Comparison of ENCODE assay signal across 8 mouse cellular contexts in the genomic region with DNA sequence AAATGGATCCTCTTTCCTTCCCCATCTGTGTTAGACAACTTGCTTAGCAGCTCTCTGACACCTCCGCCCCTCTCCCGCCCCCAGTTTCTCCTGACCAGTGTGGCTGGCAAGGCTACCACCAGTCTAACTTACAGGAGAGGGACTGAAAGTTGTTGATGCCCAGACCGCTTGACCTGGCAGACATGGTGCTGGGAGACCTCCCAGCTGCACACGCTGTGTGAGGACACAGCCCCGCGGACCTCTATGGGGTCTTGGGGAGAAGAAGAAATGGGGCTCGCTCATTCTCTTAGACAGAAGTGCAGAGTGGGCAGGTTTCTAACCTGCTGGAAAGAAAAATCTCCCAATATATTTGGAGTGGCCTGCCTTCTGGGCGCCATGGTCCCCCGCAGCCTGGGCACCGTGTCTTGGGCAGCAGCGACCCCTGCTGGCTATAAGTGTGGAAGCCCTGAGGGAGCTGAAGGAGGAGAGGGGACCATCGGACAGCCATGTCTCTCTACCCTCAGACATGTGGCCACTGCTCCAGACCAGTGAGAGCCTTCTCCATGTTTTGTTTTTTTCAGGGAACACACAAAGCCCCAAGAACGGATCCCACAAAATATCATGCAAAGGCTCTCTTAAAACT. TPM values are rescaled to one million over a fixed set of nuclear protein-coding genes. Genes with fewer than 3 reads are reported as not detected.
DNase-seq lines count a peak whose midpoint lies in the region; ATAC-seq and TF ChIP-seq lines count a peak whose summit lies in the region.

No protein-coding gene starts in this region.

- TF ChIP-seq CTCF in heart, adult 2 months (IDR thresholded peaks at IDR 0.05) = peak; percentile 91

- H3K9me3 ChIP-seq in limb, embryonic 12.5 days = no peaks in the 10 kb centered on the region

- no peak overlapping the region for H3K27ac ChIP-seq in heart, adult 2 months
- H3K27ac ChIP-seq in limb, embryonic 12.5 days = no peak overlapping the region

- H3K27me3 ChIP-seq in heart, adult 2 months (ENCODE audit: control insufficient read depth, insufficient read depth, low read length) = no peaks in the 10 kb centered on the region
- H3K27me3 ChIP-seq in limb, embryonic 12.5 days = peaks cover 51% of the 10 kb centered on the region

- TF ChIP-seq POLR2A in heart, adult 2 months (IDR thresholded peaks at IDR 0.05; ENCODE audit: insufficient read depth, low read depth, low read length) = no peak

- H3K4me1 ChIP-seq in heart, adult 2 months (ENCODE audit: control insufficient read depth, insufficient read depth, low read length) = no peaks in the 10 kb centered on the region
- H3K4me1 ChIP-seq in limb, embryonic 12.5 days (replicated peaks) = peaks cover 47% of the 10 kb centered on the region

- H3K9ac ChIP-seq in heart, adult 2 months (ENCODE audit: low read depth, low read length) = no peak overlapping the region
- no peak overlapping the region for H3K9ac ChIP-seq in limb, embryonic 12.5 days (replicated peaks)

- H3K4me3 ChIP-seq in heart, adult 2 months = no peak overlapping the region
- no peak overlapping the region for H3K4me3 ChIP-seq in limb, embryonic 12.5 days (replicated peaks)

- no peak for TF ChIP-seq EP300 in heart, adult 2 months (IDR thresholded peaks at IDR 0.05; ENCODE audit: insufficient read depth, low read depth, low read length)

- ATAC-seq in limb, embryonic 12.5 days (ENCODE audit: insufficient number of reproducible peaks, insufficient read depth, low FRiP score, low TSS enrichment, low read depth) = peak; percentile 64

- WGBS in heart, adult 2 months = 28% methylated on average over 13 of the region's 13 CpGs
- WGBS in limb, embryonic 12.5 days = 24% methylated on average over 13 of the region's 13 CpGs

- DNase-seq in 3134 (ENCODE audit: extremely low read depth, insufficient read length, low spot score) = peak; percentile 46
- DNase-seq in adrenal gland, postnatal 10 days = peak; percentile 89
- DNase-seq in embryo, embryonic 9.5 days (ENCODE audit: extremely low spot score) = peak; percentile 83
- DNase-seq in heart, adult 2 months = peak; percentile 54 to 81
- peak; percentile 66 for DNase-seq in kidney, adult 9 months
- DNase-seq in naive thymus-derived CD4-positive, alpha-beta T cell, adult 2 months (ENCODE audit: low read depth) = peak; percentile 69
- peak; percentile 62 to 89 for DNase-seq in spleen, postnatal 4 days (ENCODE audit: low spot score in 2 of 2)

- no peaks in the 10 kb centered on the region for H3K79me2 ChIP-seq in heart, adult 2 months (replicated peaks; ENCODE audit: control insufficient read depth, insufficient read depth, low read length)

- intact Hi-C loops in heart, adult 2 months (cut with DNase I) = loop anchor here (5.0 kb wide), 2 partner anchors 917 to 1117 kb away; no protein-coding TSS in a partner anchor

- no peak overlapping the region for H3K4me2 ChIP-seq in limb, embryonic 12.5 days

- no peaks in the 10 kb centered on the region for H3K36me3 ChIP-seq in heart, adult 2 months (ENCODE audit: control insufficient read depth, insufficient read depth, low read length)
- H3K36me3 ChIP-seq in limb, embryonic 12.5 days = no peaks in the 10 kb centered on the region

RNA-seq across cellular contexts. Expression of a gene that starts 59.4 kb away (rescaled TPM):
- total RNA-seq in adrenal gland, postnatal 10 days (2021) = 10 to 100 TPM; 40.0 to 40.9 TPM
- 10 to 100 TPM; 39.4 to 40.5 TPM for total RNA-seq in heart, adult 2 months (2021)
- 7.3 and 14.3 TPM in 2 replicates for polyA plus RNA-seq in heart, adult 2 months (2012; rRNA removed)
- 79.2 and 79.8 TPM in 2 replicates for polyA plus RNA-seq in limb, embryonic 12.5 days (2016; fragmentation: Nextera tagmentation; extraction: Ambion mirVana)
